Mouse (Mus musculus): ENCODE measurements around the gene Itpr2. TPM values are rescaled to one million over a fixed set of nuclear protein-coding genes. Genes with fewer than 3 reads are reported as not detected.

Gene Itpr2
- total RNA-seq, 2 experiments from 2014 or later: 1.9 to 8.4 TPM

- ATAC-seq (replicated peaks; ENCODE audit: low FRiP score, poor library complexity, severe bottlenecking): no peak
Measured at GRCm38 (mm10) chr6:146431777-146432176, 70.2 kb downstream of the Itpr2 start.

- peak; percentile 86 for ATAC-seq (replicated peaks; ENCODE audit: low FRiP score, poor library complexity, severe bottlenecking)
Measured at GRCm38 (mm10) chr6:146429694-146430380, 72.2 kb downstream of the Itpr2 start.

GRCm38 (mm10) chr6:146424778-146425177 lies 77.2 kb downstream of the Itpr2 start:
- no peak for ATAC-seq (replicated peaks; ENCODE audit: low FRiP score, poor library complexity, severe bottlenecking)

GRCm38 (mm10) chr6:146424326-146424725 lies 77.7 kb downstream of the Itpr2 start:
- no peak for ATAC-seq (replicated peaks; ENCODE audit: low FRiP score, poor library complexity, severe bottlenecking)

GRCm38 (mm10) chr6:146420718-146421117 lies 81.3 kb downstream of the Itpr2 start:
- ATAC-seq (replicated peaks; ENCODE audit: low FRiP score, poor library complexity, severe bottlenecking): no peak

- no peak for ATAC-seq (replicated peaks; ENCODE audit: low FRiP score, poor library complexity, severe bottlenecking)
Measured at GRCm38 (mm10) chr6:146416461-146416860, 85.6 kb downstream of the Itpr2 start.

GRCm38 (mm10) chr6:146414094-146414493 lies 87.9 kb downstream of the Itpr2 start:
- ATAC-seq (replicated peaks; ENCODE audit: low FRiP score, poor library complexity, severe bottlenecking): no peak

- no peak for ATAC-seq (replicated peaks; ENCODE audit: low FRiP score, poor library complexity, severe bottlenecking)
Measured at GRCm38 (mm10) chr6:146411446-146412070, 90.5 kb downstream of the Itpr2 start.

- ATAC-seq (replicated peaks; ENCODE audit: low FRiP score, poor library complexity, severe bottlenecking): no peak
Measured at GRCm38 (mm10) chr6:146410427-146410810, 91.6 kb downstream of the Itpr2 start.

- peak; percentile 86 for ATAC-seq (replicated peaks; ENCODE audit: low FRiP score, poor library complexity, severe bottlenecking)
Measured at GRCm38 (mm10) chr6:146409692-146410426, 92.2 kb downstream of the Itpr2 start.

GRCm38 (mm10) chr6:146405380-146405779 lies 96.6 kb downstream of the Itpr2 start:
- no peak for ATAC-seq (replicated peaks; ENCODE audit: low FRiP score, poor library complexity, severe bottlenecking)

GRCm38 (mm10) chr6:146404876-146405275 lies 97.1 kb downstream of the Itpr2 start:
- no peak for ATAC-seq (replicated peaks; ENCODE audit: low FRiP score, poor library complexity, severe bottlenecking)

GRCm38 (mm10) chr6:146404156-146404555 lies 97.9 kb downstream of the Itpr2 start:
- ATAC-seq (replicated peaks; ENCODE audit: low FRiP score, poor library complexity, severe bottlenecking): no peak

GRCm38 (mm10) chr6:146402905-146403642 lies 98.9 kb downstream of the Itpr2 start:
- 0 out of 2 replicates have a peak, but pooled peaks have one; percentile 28 for ATAC-seq (replicated peaks; ENCODE audit: low FRiP score, poor library complexity, severe bottlenecking)

GRCm38 (mm10) chr6:146397803-146398202 lies 104.2 kb downstream of the Itpr2 start:
- no peak for ATAC-seq (replicated peaks; ENCODE audit: low FRiP score, poor library complexity, severe bottlenecking)

GRCm38 (mm10) chr6:146396253-146396652 lies 105.8 kb downstream of the Itpr2 start:
- no peak for ATAC-seq (replicated peaks; ENCODE audit: low FRiP score, poor library complexity, severe bottlenecking)

GRCm38 (mm10) chr6:146395616-146396015 lies 106.4 kb downstream of the Itpr2 start:
- no peak for ATAC-seq (replicated peaks; ENCODE audit: low FRiP score, poor library complexity, severe bottlenecking)

GRCm38 (mm10) chr6:146392188-146392587 lies 109.8 kb downstream of the Itpr2 start:
- ATAC-seq (replicated peaks; ENCODE audit: low FRiP score, poor library complexity, severe bottlenecking): 0 out of 2 replicates have a peak, but pooled peaks have one; percentile 51

- ATAC-seq (replicated peaks; ENCODE audit: low FRiP score, poor library complexity, severe bottlenecking): no peak
Measured at GRCm38 (mm10) chr6:146390159-146390558, 111.9 kb downstream of the Itpr2 start.

GRCm38 (mm10) chr6:146388010-146388409 lies 114.0 kb downstream of the Itpr2 start:
- no peak for ATAC-seq (replicated peaks; ENCODE audit: low FRiP score, poor library complexity, severe bottlenecking)

Data from erythroblast, adult 5-6 weeks (primary cell).